Mouse (Mus musculus): ENCODE results near the gene Prok1. TPM values are rescaled to one million over a fixed set of nuclear protein-coding genes. Genes with fewer than 3 reads are reported as not detected.
A peak's percentile ranks its signal among the peaks of the same experiment; 100 is the strongest.

The Prok1 gene
- polyA plus RNA-seq, 1 experiment, result 10.8 TPM

DNA sequence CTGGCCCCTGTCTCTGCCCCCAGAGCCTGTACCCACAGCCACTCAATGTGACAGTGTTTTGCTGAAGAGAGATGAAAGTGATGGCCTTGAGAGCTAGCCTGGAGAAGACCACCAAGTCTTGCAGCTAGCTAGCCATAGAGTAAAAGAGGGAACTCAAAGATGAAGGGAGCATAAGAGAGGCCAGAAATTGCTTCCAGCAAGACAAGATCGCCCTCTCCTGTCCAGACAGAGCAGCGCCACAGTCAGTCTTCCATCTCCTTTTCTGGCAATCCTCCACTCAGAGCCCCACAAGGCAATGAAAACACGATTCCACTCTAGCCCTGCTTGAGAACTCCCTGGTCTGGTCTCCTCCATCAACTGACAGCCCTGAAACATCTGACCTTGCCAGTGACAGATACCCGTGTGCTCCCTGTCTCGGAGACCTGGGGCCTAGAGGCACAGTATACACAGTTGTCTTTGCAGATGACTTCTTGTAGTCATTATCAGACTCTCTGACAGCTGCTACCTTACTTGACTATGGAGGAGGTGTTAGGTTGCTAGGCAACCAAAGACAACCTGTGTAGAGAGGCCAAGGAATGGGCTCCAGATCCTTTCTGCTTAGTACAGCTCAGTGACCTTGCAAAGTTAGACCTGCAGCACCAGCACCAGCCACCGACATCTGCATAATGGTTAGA is 51.1 kb downstream of the Prok1 start:
- no peaks in the 10 kb centered on the region for H3K27me3 ChIP-seq (replicated peaks; ENCODE audit: control insufficient read depth, insufficient read depth, low read length)

DNA sequence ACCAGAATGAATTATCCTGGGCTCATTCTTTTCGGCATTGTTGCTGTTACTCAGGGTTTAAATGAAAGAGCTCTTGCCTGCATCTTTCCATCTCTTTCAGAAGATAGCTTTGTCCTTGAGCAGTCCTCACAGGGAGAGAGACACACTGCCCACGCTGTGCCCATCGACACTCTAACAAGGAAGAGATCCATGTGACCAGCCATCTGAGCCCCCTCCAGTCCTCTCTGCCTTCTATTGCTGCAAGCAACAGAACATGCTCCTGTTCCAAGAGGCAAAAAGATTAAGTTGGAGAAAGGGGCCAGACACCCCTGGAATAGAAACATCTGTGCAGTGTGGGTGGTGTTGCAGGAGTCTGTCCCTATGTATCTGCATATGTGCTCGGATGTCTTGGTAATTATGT is 52.5 kb downstream of the Prok1 start:
- 82% methylated on average over 4 of the region's 4 CpGs for WGBS
- no peak for DNase-seq
- no peak for TF ChIP-seq CTCF (conservative IDR thresholded peaks at IDR 0.05; ENCODE audit: insufficient read depth, insufficient read length, low read depth, low read length)
- TF ChIP-seq POLR2A (IDR thresholded peaks at IDR 0.05; ENCODE audit: low read depth, low read length), result no peak
- Histone ChIP-seq H3K36me3 (ENCODE audit: control insufficient read depth, insufficient read depth, low read length) (no peaks in the 10 kb centered on the region), H3K4me3 (ENCODE audit: insufficient read depth, low read depth, low read length) (no peak overlapping the region), H3K27me3 (replicated peaks; ENCODE audit: control insufficient read depth, insufficient read depth, low read length) (no peaks in the 10 kb centered on the region), H3K27ac (ENCODE audit: insufficient read depth, low read depth, low read length) (no peak overlapping the region), H3K4me1 (ENCODE audit: control insufficient read depth, insufficient read depth, low read length) (no peaks in the 10 kb centered on the region)

More for the DNA sequence above, 51.1 kb downstream of the Prok1 start:
- Histone ChIP-seq H3K4me3 (ENCODE audit: insufficient read depth, low read depth, low read length) (no peak overlapping the region), H3K36me3 (ENCODE audit: control insufficient read depth, insufficient read depth, low read length) (no peaks in the 10 kb centered on the region), H3K27ac (ENCODE audit: insufficient read depth, low read depth, low read length) (no peak overlapping the region), H3K4me1 (ENCODE audit: control insufficient read depth, insufficient read depth, low read length) (no peaks in the 10 kb centered on the region)
- DNase-seq, result peak; percentile 21
- WGBS, result 43% methylated on average over 6 of the region's 6 CpGs
- TF ChIP-seq CTCF (conservative IDR thresholded peaks at IDR 0.05; ENCODE audit: insufficient read depth, insufficient read length, low read depth, low read length) (peak; percentile 63), POLR2A (IDR thresholded peaks at IDR 0.05; ENCODE audit: low read depth, low read length) (no peak)

DNA sequence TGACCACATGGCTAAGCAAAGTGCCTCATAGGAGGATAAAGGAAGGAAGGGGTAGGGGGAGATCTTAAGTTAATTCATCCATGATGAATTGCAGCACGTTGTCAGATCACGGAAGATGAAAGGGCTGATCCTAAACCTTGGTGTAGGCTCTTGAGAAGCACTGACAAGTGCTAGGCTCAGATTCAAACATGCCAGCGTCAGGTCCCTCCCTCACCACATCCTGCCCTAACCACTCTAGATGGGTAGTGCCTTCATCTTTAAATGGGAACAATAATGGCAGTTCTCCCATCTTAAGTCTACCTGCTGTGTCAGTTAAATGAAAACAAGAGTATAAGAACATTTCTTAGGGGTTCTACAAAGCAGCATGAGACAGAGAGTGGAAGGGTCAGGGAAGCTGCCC is 53.9 kb downstream of the Prok1 start:
- Histone ChIP-seq H3K4me3 (ENCODE audit: insufficient read depth, low read depth, low read length) (no peak overlapping the region), H3K36me3 (ENCODE audit: control insufficient read depth, insufficient read depth, low read length) (no peaks in the 10 kb centered on the region), H3K27ac (ENCODE audit: insufficient read depth, low read depth, low read length) (no peak overlapping the region), H3K27me3 (replicated peaks; ENCODE audit: control insufficient read depth, insufficient read depth, low read length) (no peaks in the 10 kb centered on the region), H3K4me1 (ENCODE audit: control insufficient read depth, insufficient read depth, low read length) (no peaks in the 10 kb centered on the region)
- DNase-seq, result no peak
- WGBS, result 63% methylated on average over 3 of the region's 3 CpGs
- TF ChIP-seq CTCF (conservative IDR thresholded peaks at IDR 0.05; ENCODE audit: insufficient read depth, insufficient read length, low read depth, low read length), result no peak
- no peak for TF ChIP-seq POLR2A (IDR thresholded peaks at IDR 0.05; ENCODE audit: low read depth, low read length)

DNA sequence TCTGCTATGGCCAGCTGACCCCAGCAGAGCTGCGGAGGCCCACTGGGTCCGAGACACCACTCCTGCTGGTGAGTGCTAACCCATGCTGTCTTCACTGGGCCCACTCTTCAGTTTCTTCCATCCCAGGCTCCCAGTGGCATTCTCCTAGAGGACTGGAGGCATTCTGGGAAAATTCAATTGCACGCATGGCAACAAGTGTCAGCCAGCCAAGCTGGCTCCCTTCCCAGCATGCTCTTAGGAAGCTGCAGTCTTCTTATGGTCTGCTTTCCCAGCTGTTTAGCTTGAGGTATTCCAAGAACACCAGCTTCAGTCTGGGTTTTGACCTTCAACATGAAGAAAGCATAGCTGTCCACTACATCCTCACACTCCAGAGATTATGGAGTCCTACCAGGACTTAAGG is 56.3 kb downstream of the Prok1 start:
- Histone ChIP-seq H3K4me3 (ENCODE audit: insufficient read depth, low read depth, low read length) (no peak overlapping the region), H3K27ac (ENCODE audit: insufficient read depth, low read depth, low read length) (no peak overlapping the region), H3K4me1 (ENCODE audit: control insufficient read depth, insufficient read depth, low read length) (no peaks in the 10 kb centered on the region), H3K36me3 (ENCODE audit: control insufficient read depth, insufficient read depth, low read length) (no peaks in the 10 kb centered on the region), H3K27me3 (replicated peaks; ENCODE audit: control insufficient read depth, insufficient read depth, low read length) (no peaks in the 10 kb centered on the region)
- 61% methylated on average over 3 of the region's 3 CpGs for WGBS
- no peak for TF ChIP-seq POLR2A (IDR thresholded peaks at IDR 0.05; ENCODE audit: low read depth, low read length)
- no peak for TF ChIP-seq CTCF (conservative IDR thresholded peaks at IDR 0.05; ENCODE audit: insufficient read depth, insufficient read length, low read depth, low read length)
- DNase-seq, result peak; percentile 7

Other genes with a start within 250 kb of the Prok1 start
- 0.49 and 1.1 TPM in 2 replicates for gene Kcna3, start 203.5 kb downstream of the Prok1 start, polyA plus RNA-seq (2012; rRNA removed)
- gene Kcna2, start 138.6 kb downstream of the Prok1 start, polyA plus RNA-seq (2012; rRNA removed), result 0.23 and 0.34 TPM in 2 replicates
- gene Kcna10, start 56.7 kb downstream of the Prok1 start, polyA plus RNA-seq (2012; rRNA removed), result not detected in 2 replicates
- gene Cym, start 18.0 kb downstream of the Prok1 start, polyA plus RNA-seq (2012; rRNA removed), result 1.9 and 2.4 TPM in 2 replicates
- gene A630076J17Rik, start 9.1 kb downstream of the Prok1 start, polyA plus RNA-seq (2012; rRNA removed), result not detected in 2 replicates
- 225 and 280 TPM in 2 replicates for gene Lamtor5, start 39.2 kb upstream of the Prok1 start, polyA plus RNA-seq (2012; rRNA removed)
- gene Slc16a4, start 51.5 kb upstream of the Prok1 start, polyA plus RNA-seq (2012; rRNA removed), result 48.2 and 50.8 TPM in 2 replicates
- gene Rbm15, start 94.0 kb upstream of the Prok1 start, polyA plus RNA-seq (2012; rRNA removed), result 6.2 and 6.4 TPM in 2 replicates
- 0.20 and 0.78 TPM in 2 replicates for gene Kcnc4, start 219.8 kb upstream of the Prok1 start, polyA plus RNA-seq (2012; rRNA removed)

Data from kidney, adult 2 months (tissue).